Mouse (Mus musculus) fat pad, adult 2 months (tissue): Measurements from ENCODE around the gene Col8a2.

Experiments
- DNase-seq: peaks from one replicate; pipeline ENCODE4 v3.0.0-alpha.2; 2011; ENCODE audit warnings: low read depth, low spot score; ENCODE audit errors: extremely low read depth

Gene Col8a2

GRCm38 (mm10) chr4:126325281-126325861 lies 38.8 kb downstream of the Col8a2 start, which contains the start of gene Tekt2:
Gene Tekt2 (minus strand): TSS chr4:126325688.
- no peak for DNase-seq

GRCm38 (mm10) chr4:126326036-126326435 lies 39.4 kb downstream of the Col8a2 start:
- no peak for DNase-seq

GRCm38 (mm10) chr4:126330295-126330694 lies 43.7 kb downstream of the Col8a2 start:
- no peak for DNase-seq

- DNase-seq, result no peak
Measured at GRCm38 (mm10) chr4:126331751-126332150, 45.2 kb downstream of the Col8a2 start.

- DNase-seq, result no peak
Measured at GRCm38 (mm10) chr4:126332358-126332757, 45.8 kb downstream of the Col8a2 start.

GRCm38 (mm10) chr4:126339461-126339860 lies 52.9 kb downstream of the Col8a2 start:
- no peak for DNase-seq

- no peak for DNase-seq
Measured at GRCm38 (mm10) chr4:126343451-126343850, 56.9 kb downstream of the Col8a2 start.

GRCm38 (mm10) chr4:126360069-126360468 lies 73.5 kb downstream of the Col8a2 start:
- DNase-seq, result no peak
